Mouse (Mus musculus) heart, embryonic 14.5 days (tissue): ENCODE measurements around the gene Mctp2. TPM values are rescaled to one million over a fixed set of nuclear protein-coding genes. Genes with fewer than 3 reads are reported as not detected.
"Not testable (repeated sequence)": the region's sequence is repeated elsewhere in the genome, so short reads cannot be mapped to it uniquely, and the experiment has no call there.

Experiments used
- ATAC-seq: fragments of 200-750 bp; cut with Nextera tagmentation; 2 replicates; pipeline ENCODE4 v1.8.0; 2017; ENCODE audit warnings: low read depth, moderate TSS enrichment; ENCODE audit not compliant: insufficient number of reproducible peaks, insufficient read depth, low FRiP score
- H3K27ac ChIP-seq, 2 experiments: fragments of 200-500 bp in 1 of 2; fragments of 300-500 bp in 1 of 2; sonication (generic) in 1 of 2; replicated peaks in 1 of 2; 2 replicates each; pipeline ENCODE4 v1.5.1; 2012 to 2014; ENCODE audit warnings: low read depth in 2 of 2, low read length in 2 of 2, control low read depth in 1 of 2, mild to moderate bottlenecking in 1 of 2, mixed read lengths in 1 of 2; ENCODE audit not compliant: control insufficient read depth in 1 of 2, insufficient read depth in 1 of 2
- H3K27me3 ChIP-seq: fragments of 300-500 bp; sonication (generic); 2 replicates; pipeline ENCODE4 v1.6.1; 2014; ENCODE audit warnings: mild to moderate bottlenecking, low read length, control low read depth; ENCODE audit not compliant: control insufficient read depth, insufficient read depth
- H3K36me3 ChIP-seq: fragments of 300-500 bp; sonication (generic); 2 replicates; pipeline ENCODE4 v1.6.1; 2014; ENCODE audit warnings: mild to moderate bottlenecking, control low read depth, low read length, mixed read lengths; ENCODE audit not compliant: control insufficient read depth, insufficient read depth
- H3K4me1 ChIP-seq, 2 experiments: fragments of 200-500 bp in 1 of 2; fragments of 300-500 bp in 1 of 2; sonication (generic) in 1 of 2; 2 replicates each; pipeline ENCODE4 v1.6.1; 2012 to 2014; ENCODE audit warnings: low read length in 2 of 2, control low read depth in 1 of 2, mixed read lengths in 1 of 2; ENCODE audit not compliant: control insufficient read depth in 2 of 2, insufficient read depth in 2 of 2
- H3K4me2 ChIP-seq: fragments of 300-500 bp; sonication (generic); 2 replicates; pipeline ENCODE4 v1.6.1; 2014; ENCODE audit warnings: mild to moderate bottlenecking, low read length
- H3K4me3 ChIP-seq, 2 experiments: fragments of 200-500 bp in 1 of 2; fragments of 300-500 bp in 1 of 2; sonication (generic) in 1 of 2; 2 replicates each; pipeline ENCODE4 v1.5.1; 2012 to 2014; ENCODE audit warnings: low read length in 2 of 2, mild to moderate bottlenecking in 2 of 2, control low read depth in 1 of 2, low read depth in 1 of 2, moderate library complexity in 1 of 2; ENCODE audit not compliant: control insufficient read depth in 1 of 2, insufficient read depth in 1 of 2
- H3K9ac ChIP-seq: fragments of 300-500 bp; sonication (generic); 2 replicates; pipeline ENCODE4 v1.6.1; 2014; ENCODE audit warnings: mild to moderate bottlenecking, low read length
- H3K9me3 ChIP-seq: fragments of 300-500 bp; sonication (generic); 2 replicates; pipeline ENCODE4 v1.6.1; 2016; ENCODE audit warnings: low read length, control low read depth; ENCODE audit not compliant: control insufficient read depth
- WGBS: fragments of 180-500 bp; shearing (Covaris S2); extraction: QIAGEN DNeasy Blood & Tissue Kit; methylation state at CpG from one replicate; pipeline ENCODE4 v1.1.7; 2014; 5-methylcytosine and 5-hydroxymethylcytosine counted together
- polyA plus RNA-seq: library from polyadenylated mRNA; unstranded; fragments of >200 nt; fragmentation: Nextera tagmentation; extraction: Ambion mirVana; gene quantifications from 2 replicates; pipeline ENCODE4 v1.2.1, GENCODE M21; 2014

Mctp2 gene
- polyA plus RNA-seq, 1 experiment from 2014 or later = 0.99 TPM

DNA sequence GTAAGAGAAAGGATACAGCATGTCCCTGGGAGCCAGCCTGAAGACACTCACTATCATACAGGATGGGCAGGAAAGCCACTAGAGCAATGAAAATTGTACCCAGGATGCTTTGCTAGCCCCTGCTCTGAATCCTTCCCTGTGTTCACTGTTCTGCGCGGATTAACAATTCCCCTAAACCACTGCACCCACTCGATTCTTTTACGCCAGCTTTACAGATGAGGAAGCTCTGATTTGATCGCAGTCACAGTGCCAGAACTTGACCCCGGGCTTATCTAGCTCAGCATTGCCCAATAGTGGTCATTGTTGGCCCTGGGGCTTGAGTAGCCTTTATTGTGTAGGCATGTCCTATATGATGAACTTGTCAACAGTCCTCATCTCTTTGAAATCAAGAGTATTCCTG lies 34.9 kb downstream of the Mctp2 start:
- no peak for ATAC-seq
- 81% methylated on average over 6 of the region's 6 CpGs for WGBS
- no peak overlapping the region for H3K9ac ChIP-seq

DNA sequence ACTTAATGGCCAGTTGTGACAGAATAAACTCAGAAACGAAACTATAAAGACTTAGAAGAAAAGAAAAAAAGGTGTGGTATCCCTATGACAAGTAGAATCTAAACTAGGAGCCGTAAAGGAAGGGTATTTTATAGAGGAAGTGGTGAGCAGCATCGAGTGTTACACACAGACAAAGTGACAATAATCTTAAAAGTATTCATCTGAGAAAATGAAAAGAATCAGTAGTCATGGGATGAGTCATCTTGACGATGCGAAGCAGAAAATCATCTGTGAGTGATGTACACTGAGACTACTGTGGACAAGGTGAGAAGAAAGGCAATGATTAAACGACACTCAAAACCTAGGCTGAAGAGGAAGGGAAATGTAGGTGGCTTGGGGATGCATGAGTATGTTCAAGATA lies 36.4 kb downstream of the Mctp2 start:
- Histone ChIP-seq H3K36me3 (no peaks in the 10 kb centered on the region), H3K4me2 (no peak overlapping the region), H3K27ac (no peak overlapping the region), H3K9ac (no peak overlapping the region), H3K27me3 (no peaks in the 10 kb centered on the region), H3K9me3 (no peaks in the 10 kb centered on the region), H3K4me1 (no peaks in the 10 kb centered on the region), H3K4me3 (no peak overlapping the region)
- ATAC-seq = no peak
- WGBS = 75% methylated on average over 6 of the region's 6 CpGs

More for the DNA sequence above, 34.9 kb downstream of the Mctp2 start:
- Histone ChIP-seq H3K27ac (no peak overlapping the region), H3K4me2 (no peak overlapping the region), H3K27me3 (no peaks in the 10 kb centered on the region), H3K9me3 (no peaks in the 10 kb centered on the region), H3K4me1 (no peaks in the 10 kb centered on the region), H3K36me3 (no peaks in the 10 kb centered on the region), H3K4me3 (no peak overlapping the region)

DNA sequence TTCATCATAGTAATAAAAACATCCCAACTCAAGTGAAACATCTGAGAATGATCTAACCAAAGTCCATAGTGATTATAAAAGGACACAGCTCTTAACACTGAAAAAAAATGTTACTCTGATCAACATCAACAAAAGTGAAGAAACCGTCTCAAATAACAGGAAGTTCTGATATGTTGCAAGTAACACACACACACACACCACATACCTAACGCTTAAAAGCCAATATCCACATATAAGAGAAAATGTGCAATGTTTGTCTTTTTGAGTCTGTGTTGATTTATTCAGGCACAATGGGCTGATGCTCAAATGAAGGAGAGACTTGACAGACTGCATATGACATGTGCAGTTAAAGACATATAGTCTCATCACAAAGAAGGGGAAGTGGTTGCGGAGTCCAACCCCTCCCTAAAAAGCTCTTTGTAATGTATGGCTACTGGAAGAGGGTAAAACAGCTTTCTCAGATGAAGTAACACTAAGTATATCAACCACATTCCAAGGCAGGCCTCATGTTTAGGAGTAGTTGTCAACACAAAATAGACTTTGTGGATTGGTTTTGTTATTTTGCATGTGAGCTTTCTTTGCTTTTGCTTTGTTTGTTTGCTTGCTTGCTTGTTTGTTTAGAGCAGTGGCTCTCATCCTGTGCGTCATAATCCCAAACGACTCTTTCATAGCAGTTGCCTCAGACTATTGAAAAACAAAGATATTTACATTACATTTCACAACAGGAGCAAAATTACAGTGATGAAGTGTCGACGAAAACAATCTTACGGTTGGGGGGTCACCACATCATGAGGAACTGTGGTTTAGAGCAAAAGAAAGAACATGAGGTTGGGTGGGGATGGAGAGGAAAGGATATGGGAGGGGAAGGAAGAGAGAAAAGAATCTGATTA lies 45.4 kb downstream of the Mctp2 start:
- 80% methylated on average over 8 of the region's 8 CpGs for WGBS
- no peak overlapping the region for H3K9ac ChIP-seq
- no peak for ATAC-seq
- H3K4me3 ChIP-seq = no peak overlapping the region
- H3K27me3 ChIP-seq = no peaks in the 10 kb centered on the region
- H3K4me2 ChIP-seq = no peak overlapping the region
- no peaks in the 10 kb centered on the region for H3K4me1 ChIP-seq
- H3K27ac ChIP-seq = no peak overlapping the region
- H3K9me3 ChIP-seq = no peaks in the 10 kb centered on the region
- no peaks in the 10 kb centered on the region for H3K36me3 ChIP-seq

DNA sequence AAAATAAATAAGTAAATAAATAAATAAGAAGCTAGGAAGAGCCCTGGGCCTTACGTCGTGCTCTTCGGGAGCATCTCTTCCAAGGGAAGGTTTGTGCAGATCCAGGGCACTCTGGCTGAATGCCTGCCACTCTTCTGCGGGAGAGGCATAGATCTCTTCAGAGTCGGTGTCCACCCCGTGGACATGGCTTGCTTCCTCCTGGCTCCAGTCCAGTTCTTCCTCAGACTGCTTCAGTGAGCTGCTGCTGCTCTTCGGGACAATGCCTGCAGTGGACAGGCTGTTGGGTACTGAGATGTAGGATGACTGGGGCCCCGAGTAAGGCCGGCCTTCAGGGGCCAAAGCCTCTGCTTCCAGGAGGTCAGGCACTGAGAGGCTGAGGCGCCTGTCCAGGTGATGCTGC lies 47.4 kb downstream of the Mctp2 start:
- ATAC-seq = no peak
- WGBS = 83% methylated on average over 10 of the region's 10 CpGs
- H3K27me3 ChIP-seq = no peaks in the 10 kb centered on the region

DNA sequence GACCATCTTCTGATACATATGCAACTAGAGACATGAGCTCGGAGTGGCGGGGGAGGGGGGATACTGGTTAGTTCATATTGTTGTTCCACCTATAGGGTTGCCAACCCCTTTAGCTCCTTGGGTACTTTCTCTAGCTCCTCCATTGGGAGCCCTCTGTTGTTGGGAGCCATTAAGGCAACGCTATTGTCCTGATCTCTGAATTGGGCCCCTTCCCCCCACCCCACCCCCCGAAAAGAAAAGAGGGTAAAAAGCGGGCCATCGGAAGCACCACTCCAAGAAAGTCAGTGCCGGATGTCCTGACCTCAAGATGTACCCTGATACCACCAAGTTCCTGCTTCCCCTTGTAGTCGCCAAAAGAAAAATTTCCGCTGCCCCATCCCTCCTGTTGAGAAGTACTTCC lies 56.1 kb downstream of the Mctp2 start:
- H3K9ac ChIP-seq, H3K4me2 ChIP-seq, H3K4me3 ChIP-seq, H3K9me3 ChIP-seq, H3K4me1 ChIP-seq, ATAC-seq, H3K36me3 ChIP-seq, H3K27ac ChIP-seq, H3K27me3 ChIP-seq: not testable (repeated sequence)
- WGBS = 89% methylated on average over 7 of the region's 9 CpGs

More for the DNA sequence above, 47.4 kb downstream of the Mctp2 start:
- no peaks in the 10 kb centered on the region for H3K36me3 ChIP-seq
- no peak overlapping the region for H3K4me3 ChIP-seq
- H3K27ac ChIP-seq = no peak overlapping the region
- H3K9ac ChIP-seq = no peak overlapping the region
- H3K4me2 ChIP-seq = no peak overlapping the region
- no peaks in the 10 kb centered on the region for H3K4me1 ChIP-seq
- H3K9me3 ChIP-seq = no peaks in the 10 kb centered on the region

DNA sequence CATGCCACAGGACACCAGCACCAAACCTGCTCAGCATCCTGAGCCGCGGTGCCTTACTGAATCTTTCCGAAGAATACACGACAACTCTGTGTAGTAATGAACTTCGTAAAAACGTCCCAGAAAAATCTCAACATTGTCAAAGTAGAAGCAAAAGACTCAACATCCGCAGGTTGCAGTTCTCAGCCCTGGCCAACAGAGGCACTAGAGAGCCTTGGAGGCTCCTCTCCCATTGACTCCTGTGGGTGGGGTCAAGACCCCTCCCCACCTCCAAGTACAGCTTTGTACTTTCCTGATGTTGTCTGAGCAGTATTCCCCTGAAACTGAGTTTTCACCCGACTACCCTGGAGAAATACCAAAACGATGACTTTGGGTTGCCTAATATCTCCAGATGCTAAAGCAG lies 65.1 kb downstream of the Mctp2 start:
- Histone ChIP-seq H3K9me3 (no peaks in the 10 kb centered on the region), H3K27me3 (no peaks in the 10 kb centered on the region), H3K4me1 (no peaks in the 10 kb centered on the region), H3K4me2 (no peak overlapping the region), H3K9ac (no peak overlapping the region), H3K4me3 (no peak overlapping the region), H3K36me3 (no peaks in the 10 kb centered on the region), H3K27ac (no peak overlapping the region)
- WGBS = 89% methylated on average over 9 of the region's 9 CpGs
- no peak for ATAC-seq

DNA sequence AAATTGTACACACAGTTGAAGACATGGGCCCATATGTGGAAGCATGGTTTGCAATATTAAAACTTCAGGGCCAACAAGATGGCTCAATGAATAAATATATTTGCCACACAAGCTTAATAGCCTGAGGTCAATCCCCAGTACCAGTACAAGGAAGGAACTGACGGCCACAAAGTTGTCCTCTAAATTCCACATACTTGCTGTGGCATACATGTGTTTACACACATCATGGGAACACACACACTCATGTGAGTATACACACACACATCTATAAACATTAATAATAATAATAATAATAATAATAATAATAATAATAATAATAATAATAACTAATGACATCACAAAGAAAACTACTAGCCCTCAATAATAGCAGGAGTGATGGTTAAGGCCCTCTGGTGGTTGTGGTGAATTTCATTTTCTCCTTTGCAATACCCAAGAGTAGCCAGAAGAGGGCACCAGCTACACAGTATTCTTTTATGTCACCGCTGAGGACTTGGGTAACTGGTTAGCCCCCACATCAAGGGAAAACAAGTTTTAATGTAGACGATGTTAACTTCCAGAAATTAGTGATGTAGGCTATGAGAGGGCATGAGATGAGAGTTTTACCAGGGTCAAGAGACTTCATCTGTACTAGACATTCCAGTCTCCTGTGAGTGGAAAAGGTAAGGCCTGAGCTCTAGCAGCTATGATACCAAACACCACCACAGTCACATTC lies 66.5 kb downstream of the Mctp2 start:
- Histone ChIP-seq H3K9ac (no peak overlapping the region), H3K27me3 (no peaks in the 10 kb centered on the region), H3K9me3 (no peaks in the 10 kb centered on the region), H3K4me2 (no peak overlapping the region), H3K27ac (no peak overlapping the region), H3K4me3 (no peak overlapping the region), H3K4me1 (no peaks in the 10 kb centered on the region), H3K36me3 (no peaks in the 10 kb centered on the region)
- ATAC-seq = no peak
- 21% methylated on average over 3 of the region's 3 CpGs for WGBS
